Mouse (Mus musculus): Measurements from ENCODE around the gene Adm.
"Not testable (repeated sequence)": the region's sequence is repeated elsewhere in the genome, so short reads cannot be mapped to it uniquely, and the experiment has no call there.

Gene Adm

DNA sequence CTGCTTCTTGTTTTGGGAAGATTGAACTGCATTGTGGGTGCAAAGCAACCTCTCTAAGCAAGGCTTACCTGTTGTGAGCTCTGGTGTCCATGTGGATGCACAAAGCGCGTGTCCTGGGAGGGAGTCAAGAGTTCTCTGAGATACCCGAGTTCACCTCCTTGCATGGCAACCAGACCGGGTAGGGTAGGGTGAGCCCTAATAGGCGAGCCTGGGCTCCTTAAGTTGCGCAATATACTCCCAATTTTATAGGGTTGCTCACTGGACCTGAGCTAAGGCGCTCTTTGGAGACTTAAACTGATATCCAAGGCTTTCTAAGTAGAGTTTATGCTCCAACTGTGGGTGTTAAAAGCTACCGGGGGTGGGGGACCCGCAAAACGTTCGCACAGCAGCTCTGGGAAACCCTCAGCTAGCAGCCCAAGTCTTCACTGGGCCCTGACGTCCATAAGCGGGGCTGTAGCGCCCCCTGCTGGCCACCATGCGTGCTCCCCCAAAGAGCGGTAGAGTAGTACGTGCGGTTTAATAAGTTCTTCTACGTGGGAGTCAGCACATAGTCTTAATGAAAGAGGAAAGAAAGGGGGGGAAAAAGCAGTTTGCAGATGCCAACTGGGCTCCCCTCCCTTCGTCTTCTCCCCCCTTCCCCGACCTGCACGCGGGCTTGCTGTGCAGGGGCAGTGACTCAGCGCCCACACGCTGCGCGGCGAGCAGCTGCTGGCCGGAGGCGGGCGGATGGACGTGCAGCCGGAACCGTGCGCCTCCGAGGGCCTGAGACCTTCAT, 2.6 kb downstream of the Adm start:
- peak; percentile 87 for DNase-seq

DNA sequence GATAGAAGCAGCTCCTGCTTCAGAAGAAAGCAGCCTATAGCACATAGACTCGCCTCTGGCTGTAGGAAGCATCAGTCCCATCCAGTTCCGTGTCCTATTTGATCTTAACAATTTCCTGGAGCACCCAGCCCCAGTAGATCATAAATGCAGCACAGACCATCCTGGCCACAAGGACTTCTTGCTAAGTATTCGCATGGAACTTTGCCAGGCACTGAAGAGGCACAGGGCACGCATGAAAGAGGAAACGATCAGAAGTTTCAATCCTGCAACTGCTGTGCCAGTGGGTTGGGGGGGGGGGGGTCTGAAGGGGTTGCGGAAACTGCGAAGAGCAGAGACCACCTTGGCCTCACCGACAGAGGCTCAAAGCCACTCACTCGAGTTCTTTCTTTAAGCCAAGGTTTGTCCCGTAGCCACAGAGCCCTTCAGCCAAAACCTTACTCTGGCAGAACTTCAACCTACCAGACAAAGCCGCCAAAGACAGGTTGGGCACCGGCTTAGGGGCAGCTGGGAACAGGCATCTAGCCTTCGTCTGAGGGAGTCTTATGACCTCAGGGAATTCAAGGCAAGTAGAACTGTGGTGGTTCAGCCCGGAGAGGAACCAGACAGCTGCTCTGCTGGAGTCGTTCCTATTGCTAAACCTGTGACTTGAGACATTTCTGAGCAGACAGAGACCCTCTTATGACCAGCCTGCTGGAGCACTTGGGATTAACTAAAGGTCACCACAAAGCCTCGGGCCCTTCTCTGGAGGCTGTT, 3.9 kb downstream of the Adm start:
- no peak for DNase-seq

DNA sequence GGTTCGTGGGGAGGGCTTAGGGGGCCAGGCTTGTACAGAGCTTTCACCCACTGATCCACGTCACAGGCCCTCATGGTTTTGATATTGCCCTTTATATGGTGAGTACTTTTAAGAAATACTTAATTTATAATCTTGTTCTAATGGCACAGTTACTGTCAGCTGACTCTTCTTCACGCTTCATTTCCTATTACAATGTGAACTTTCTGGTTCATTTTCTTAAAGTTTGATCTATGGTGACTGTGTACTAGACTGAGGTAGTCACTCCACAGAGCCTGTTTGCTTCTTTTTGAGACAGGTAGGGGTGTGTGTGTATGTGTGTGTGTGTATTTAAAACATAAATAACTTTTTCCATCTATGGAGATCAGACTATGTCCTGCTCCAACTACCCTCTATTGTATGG, 8.5 kb downstream of the Adm start:
- no peak for DNase-seq

DNA sequence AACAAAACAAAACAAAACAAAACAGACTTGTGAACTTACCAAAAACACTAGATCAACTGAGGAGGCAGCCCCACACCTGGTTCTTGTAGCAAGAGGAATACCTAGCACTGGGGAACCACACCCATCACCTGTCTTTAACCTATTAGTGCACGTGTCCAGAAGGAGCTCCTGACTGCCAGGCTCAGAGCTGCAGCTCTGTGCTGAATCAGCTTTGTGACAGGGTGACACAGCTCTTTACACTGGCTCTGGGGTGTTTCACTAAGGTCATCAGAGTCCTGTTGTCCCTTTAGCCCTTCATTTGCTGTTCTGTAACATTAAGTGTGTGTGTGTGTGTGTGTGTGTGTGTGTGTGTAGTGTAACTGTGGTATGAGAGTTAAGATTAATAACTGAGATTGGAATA, 9.1 kb downstream of the Adm start:
- DNase-seq = no peak

DNA sequence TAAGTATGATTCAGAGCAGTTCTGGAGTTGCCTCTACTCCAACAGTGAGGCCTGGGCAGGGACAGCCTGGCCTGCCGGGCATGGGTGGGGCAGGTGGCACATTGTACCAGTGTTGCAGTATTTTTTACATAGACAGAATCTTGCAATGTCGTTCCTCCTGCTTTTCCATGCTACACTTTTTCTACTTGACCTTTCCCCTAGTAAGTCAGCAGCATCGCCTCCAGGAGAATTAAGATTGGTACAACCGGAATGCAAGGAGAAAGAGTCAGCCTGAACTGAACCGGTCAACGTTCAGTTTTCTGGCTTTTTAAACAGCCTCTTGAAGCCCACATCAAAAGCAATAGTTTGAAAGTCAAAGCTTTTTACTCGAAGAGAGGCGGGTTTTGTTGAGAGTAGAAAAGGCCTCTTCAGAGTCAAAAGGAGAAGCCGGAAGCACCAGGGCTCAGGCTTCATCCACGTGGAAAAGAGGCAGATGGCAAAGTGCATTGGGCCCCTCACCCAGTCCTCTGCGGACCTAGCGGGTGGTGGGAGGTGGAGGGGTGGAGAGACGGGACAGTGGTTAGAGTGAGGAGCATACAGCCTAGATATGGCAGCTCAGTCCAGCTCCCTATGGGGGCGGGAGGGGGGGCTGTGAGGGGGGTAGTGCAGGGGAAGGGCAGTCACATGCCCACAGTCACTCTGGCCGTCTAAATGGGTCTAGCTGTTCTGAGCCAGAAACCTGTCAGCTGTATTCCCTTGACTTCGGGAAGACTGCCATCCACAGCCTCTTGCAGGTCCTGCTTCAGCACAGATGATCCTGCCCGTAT, 11.0 kb downstream of the Adm start:
- no peak for DNase-seq

DNA sequence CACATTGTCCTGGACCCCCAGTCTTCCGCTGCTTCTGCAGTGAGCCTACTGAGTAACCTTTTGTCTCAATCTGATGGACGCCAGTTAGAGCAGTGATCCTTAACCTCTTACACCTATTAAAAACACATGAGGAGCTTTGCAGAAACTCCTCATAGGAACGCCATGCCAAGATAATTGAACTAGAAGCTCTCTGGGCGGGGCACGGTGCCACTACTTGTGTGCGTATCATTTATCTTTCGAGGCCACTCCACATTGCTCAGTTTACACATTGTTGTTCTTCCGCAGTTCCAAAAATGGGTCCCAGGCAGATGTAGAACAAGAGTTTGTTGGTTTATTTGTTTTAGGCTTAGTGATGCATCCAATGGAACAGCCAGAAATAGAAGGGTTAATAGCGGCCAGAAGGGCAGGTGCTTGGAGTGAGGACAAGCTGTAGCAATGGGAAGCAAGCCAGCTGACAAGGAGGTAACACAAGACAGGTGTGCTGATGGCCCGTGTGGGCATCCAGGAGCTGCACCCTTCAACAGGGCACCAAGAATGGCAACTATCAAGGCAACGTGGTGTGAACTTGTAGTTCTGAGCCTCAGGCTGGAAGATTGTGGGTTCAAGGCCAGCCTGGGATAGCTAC, 11.9 kb downstream of the Adm start:
- no peak for DNase-seq

DNA sequence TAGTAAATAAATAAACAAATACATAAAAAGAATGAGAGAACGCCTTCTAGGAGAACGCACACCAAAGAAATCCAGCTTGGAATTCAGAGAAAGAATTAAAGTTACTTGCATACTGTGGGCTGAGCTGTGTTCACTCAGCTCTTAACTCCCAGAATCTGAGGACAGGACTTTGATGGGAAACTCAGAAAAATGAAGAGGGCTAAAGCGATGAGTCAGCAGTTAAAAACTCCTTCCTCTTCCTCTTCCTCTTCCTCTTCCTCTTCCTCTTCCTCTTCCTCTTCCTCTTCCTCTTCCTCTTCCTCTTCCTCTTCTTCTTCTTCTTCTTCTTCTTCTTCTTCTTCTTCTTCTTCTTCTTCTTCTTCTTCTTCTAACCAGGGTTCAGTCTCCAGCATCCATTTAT, 12.5 kb downstream of the Adm start:
- not testable (repeated sequence) for DNase-seq

DNA sequence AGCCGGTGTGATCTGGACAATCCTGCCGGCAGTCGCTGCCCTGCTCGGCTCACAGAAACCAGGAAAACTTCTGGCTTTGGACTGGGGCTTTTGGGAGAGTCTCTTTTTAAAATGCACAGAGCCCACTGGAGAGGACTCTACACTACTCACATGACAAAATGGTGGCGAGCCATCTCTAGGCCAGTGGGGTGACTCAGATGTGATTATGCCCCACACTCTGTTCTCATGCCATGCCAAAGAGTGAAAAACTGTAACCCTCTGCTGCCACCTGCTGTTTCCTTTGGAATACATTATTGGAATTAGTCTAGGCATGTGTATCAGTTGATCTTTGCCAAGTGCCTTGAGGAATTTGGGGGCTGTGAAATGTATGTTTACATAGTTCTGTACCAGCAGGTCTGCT, 17.9 kb downstream of the Adm start:
- DNase-seq = peak; percentile 85

DNA sequence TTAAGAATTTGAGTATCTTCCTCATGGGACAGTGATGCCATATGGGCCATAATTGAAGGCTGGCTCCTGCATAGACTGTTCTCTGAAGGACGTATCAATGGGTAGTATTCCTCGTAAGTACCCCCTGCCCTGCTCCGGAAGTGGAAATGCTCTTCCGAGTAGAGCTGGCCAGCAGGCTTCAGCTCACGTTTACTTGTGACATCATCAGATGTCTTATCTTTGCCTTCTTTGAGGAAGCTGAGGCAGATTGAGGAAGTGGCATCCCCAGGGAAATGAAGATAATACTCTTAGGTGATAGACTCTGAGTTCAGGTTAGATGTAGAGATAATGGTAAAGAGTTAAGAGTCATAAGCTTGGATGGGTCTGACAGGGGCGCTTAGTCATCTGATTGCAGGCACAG, 18.4 kb downstream of the Adm start:
- DNase-seq = no peak

DNA sequence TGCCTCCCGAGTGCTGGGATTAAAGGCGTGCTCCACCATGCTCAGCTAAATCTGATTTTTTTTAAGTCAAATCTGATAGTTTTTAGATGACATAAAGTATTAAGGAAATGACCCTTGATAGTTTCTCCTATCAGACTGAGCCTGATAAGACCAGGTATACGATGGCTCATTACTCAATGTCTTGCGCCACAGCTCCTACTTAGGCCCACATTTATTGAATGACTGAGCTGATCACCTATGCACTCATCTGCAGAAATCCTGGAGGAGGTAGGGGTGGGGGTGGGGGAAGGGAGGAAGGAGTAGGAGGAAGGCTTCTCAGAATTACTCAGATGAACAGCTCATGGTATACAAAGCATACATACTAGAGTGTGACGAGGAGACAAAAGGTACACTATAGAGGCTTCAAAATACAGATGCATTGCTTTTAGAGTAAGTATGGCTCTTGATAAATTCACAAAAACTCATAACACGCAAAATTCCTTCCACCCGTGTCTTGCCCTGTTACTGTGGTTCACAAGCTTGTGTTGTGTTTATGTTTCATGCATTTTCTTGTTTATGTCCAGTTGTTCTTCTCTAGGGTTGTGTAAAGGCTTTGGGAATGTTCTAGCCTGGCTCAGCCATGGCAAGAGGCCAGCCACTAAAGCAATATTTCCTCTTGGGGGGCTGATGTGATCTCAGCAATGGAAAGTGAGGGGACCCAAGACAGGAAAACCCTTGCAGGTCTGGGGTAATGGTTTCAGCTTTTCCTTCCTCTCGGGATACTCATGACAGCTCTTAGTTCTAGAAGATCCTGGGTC, 19.3 kb downstream of the Adm start:
- DNase-seq = peak; percentile 29

DNA sequence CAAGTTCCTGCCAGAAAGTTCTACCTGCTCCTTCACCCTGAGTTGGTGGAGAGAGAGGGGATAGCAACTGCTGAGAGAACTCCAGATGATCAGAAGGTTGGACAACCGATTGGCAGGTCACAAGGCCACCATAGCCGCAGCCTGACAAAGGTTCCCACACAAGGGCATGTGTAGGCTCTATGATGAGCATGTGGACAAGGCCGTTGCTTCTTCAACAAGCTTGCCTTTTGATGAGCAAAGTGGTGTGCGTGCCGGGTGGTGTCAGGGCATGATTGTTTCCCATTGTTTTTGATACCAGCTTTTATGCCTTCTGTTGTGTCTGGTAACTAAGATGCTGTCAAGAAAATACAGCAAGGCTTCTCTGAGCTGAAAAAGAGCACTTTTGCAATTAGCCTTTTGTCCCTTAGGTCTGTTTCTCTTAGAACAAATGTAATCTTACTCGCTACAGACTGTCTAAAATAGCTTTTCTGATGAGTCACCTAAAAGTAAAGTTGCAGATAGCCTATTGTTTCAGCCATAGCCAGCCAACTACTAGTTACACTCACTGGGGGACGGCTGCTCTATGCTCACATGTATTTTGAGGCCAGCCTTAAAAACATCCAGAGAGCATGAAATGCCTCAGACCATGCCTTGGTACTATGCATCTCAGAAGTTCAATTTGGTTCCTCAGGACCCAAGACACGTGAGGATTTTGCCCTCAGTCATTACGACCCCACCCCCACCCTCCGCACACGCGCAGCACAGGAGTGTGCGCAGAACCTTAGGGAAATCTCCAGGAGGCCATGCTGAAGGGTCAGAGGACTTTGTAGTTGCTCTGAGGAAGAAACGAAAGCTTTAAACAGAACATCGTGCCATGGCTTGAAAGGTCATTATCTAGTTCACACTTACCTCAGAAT, 20.3 kb downstream of the Adm start:
- no peak for DNase-seq

DNA sequence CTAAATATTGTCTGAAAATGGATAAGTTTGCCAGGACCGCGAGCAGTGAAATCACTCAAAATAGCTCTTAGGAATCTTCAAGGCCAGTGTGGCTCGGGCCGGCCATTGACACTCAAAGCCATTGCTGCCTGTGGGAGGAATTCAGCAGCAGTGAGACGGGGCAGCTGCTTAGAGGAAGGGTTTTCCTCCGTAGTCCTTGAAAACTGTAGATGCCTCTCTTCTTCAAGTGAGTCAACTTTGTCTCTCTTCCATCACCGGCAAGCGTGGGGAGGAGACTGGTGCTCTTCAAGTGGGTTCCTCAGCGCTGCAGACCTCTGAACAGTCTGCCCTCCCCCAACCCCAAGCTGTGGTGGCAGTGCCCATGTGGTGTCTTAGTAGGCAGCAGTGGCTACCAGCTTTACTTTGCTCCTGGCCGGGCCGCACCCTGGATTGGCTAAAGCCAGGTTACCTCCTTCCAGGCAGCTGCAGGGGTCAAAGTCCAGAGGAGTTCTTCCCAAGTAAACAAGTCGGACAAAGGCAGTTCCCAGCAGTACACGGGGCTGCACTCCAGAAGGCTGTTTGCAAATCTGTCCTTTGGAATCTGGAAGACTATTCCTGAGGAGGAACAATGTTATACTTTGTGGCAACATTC, 21.1 kb downstream of the Adm start:
- peak; percentile 71 for DNase-seq

DNA sequence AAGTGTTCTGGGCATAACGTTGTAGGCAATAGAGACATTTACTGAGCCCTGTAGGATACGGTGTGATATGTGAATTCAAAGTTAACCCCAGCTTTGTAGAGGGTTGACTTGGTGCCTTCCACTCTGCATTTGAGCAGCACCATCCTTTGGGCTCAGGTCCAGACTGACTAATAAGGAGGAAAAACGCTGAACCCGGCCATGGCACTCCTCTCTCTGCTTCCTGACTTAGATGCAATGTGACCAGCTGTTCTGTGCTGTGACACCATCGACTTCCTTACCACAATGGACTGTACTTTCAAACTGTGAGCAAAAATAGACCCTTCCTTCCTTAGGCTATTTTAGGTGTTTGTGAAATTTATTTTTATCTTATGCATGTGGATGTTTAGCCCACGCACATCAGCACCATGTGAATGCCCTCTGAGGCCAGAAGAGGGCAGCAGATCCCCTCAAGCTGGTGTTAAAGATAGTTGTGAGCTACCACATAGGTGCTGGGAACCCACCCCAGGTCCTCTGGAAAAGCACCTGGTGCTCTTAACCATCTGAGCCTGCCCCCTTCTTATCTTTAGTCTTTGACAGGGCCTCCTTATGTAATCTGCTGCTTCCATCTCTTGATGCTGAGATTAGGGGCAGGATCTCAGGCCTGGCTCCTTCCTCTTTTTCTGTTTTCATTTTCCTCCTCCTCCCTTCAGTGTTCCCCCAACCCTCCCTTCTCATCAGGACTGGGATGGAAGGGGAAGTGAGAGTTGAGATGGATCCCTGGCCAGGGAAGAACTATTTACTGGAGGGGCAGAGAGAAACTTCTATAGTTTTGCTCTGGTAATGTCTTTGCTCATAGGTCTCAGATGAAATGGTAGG, 21.9 kb downstream of the Adm start:
- no peak for DNase-seq

DNA sequence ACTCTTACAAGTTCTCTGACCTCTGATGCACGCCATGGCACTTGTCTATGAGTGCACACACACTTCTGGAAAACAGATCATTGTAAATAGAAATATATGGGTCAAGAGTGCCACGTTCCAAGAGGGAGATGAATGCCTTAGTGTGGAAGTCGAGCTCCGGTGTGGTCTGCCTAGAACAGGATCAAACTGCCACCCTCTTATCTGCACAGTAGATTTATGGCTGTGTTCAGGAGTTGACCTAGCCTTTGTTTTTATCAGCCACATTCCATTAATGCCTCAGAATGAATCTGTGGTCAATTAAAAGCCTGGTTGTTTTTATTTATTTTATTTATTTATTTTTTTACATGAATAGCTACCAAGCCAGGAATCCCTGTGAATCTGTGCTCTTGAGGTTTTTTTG, 23.0 kb downstream of the Adm start:
- no peak for DNase-seq

DNA sequence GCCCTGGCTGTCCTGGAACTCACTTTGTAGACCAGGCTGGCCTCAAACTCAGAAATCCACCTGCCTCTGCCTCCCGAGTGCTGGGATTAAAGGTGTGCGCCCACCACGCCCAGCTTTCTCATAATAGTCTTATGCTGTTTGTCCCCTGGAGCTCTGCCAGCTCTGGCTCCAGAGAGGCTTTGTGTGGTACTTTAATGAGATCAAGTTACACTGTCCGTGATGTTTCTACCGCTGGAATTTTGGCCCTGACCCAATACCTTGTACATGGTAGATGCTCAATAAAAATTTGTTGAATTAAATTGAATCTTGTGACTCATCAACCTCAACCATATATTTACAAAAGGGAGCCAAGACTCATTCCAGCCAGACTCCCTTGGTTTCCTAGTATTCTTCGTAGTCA, 23.6 kb downstream of the Adm start:
- DNase-seq = peak; percentile 35

DNA sequence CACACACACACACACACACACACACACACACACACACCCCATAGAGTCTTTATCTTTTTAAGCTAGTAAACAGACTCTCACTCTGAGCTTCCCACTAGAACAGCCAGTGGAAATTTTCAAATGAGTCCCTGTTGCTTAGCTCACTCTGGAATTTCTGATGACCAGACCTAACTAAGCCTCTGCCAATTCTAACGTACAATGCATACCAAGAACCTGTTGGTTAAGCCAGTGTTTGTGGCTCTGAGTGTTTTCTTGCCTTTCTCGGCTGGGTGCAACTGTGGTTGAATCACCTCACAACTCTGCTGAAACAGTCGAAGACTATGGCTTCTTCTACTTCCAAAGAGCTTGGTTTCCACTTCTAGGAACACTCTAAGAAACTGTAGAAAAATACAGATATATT, 27.8 kb downstream of the Adm start:
- DNase-seq = no peak

DNA sequence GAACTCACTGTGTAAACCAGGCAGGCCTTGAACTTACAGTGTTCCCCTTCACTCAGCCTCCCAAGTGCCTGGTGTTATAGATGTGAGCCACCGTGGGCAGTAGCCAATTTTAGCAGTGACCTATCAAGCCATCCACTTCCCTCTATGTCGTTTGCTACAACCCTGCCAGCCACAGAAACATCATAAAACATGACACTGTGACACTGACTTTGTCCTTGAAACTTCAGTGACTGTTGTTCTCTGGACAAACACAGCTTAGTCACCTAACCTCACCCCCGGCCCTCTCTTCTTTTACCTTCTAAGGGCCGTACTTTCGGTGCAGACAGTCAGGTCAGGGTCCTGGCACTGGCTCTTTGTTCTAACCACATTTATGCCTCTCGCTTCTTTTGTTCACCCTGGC, 28.5 kb downstream of the Adm start:
- no peak for DNase-seq

DNA sequence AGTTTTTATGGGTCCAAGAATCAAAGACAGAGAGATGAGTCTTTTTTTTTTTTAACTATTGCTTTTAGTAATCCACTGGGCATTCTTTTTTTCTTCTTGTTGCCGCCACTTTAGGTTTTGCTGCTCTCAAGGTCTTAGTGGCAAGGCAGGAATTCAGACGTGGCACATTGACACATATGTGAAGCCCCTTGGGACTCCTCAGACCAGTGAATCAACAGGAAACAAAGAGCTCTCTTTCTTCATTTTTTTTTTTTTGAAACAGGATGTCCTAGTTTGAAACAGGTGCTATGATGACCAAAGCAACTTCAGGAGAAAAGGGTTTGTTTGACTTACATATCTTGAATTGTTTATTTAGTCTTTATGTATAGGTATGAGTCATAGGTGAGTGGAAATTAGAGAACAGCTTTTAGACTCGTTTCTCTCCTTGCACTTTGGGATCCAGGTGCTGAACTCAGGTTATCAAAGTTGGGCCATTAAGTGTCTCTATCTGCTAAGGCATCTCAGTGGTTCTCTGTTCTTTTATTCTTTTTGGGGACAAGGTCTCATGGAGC, 31.0 kb downstream of the Adm start:
- DNase-seq = no peak

DNA sequence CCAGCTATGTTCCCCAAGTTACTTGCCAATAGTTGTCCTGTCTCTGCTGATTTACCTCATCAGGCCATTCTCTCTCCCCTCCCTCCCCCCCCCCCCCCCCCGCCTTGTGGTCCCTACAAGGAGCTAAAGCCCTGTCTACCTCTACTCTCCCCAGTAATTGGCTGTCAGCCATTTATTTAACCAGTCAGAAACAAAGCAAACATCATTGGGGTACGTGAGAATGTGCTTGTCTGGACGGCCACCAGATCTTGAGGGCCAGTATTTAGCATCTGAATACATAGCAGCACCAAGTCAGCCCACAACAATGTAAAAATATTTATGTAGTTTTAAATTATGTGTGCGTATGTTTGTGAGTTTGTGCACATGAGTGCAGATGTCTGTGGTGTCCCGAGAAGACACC, 39.1 kb downstream of the Adm start:
- no peak for DNase-seq

DNA sequence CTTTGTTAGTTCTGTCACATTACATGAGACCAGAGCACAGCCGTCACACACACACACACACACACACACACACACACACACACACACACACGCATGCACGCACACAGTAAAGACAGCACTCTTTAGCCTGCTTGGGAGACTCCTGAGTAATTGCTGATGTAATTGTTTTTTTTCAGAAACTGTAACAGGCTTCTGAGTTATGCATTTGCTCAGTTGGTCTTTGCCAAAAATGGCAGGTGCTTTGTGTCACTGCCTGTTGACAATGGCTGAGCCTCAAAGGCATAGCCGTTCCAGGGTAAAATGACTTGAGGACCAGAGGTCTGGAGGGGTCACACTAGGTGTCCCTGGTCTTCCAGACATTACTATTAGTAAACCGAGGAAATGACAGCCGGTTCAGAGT, 40.8 kb downstream of the Adm start:
- peak; percentile 63 for DNase-seq

Data from lung, postnatal 10 days (tissue).